Mouse (Mus musculus): ENCODE data around the gene Zfp609.

Zfp609 gene

DNA sequence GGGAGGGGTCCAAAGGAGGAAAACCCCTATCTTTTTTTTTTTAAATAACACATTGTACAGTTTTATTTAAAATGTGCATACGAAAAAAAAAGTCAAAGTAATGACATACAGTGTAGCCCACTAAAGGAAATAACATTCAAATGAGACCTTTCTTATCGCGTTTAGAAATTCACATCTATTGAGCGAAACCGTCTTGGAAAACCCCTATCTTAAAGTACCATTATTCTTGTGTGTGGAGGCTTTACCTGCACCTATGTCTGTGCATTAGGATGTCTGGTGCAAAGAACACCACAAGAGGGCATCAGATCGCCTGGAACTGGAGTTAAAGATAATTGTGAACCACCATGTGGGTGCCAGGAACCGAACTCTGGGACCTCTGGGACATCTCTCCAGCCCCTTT lies 53.6 kb downstream of the Zfp609 start:
- in situ Hi-C loops (cut with MboI, MseI): loop anchor here in 1 of 2 experiments (5.0 kb wide), 1 partner anchor 34 kb away; no protein-coding TSS in a partner anchor

- in situ Hi-C loops (cut with MboI, MseI): loop anchor here in 1 of 2 experiments (5.0 kb wide), 1 partner anchor 36 kb away; no protein-coding TSS in a partner anchor
Observed at GRCm38 (mm10) chr9:65771011-65771664, 56.2 kb downstream of the Zfp609 start.

- in situ Hi-C loops (cut with MboI, MseI): loop anchor here in 1 of 2 experiments (5.0 kb wide), 1 partner anchor 100 kb away; no protein-coding TSS in a partner anchor
Observed at GRCm38 (mm10) chr9:65762728-65763127, 64.6 kb downstream of the Zfp609 start.

DNA sequence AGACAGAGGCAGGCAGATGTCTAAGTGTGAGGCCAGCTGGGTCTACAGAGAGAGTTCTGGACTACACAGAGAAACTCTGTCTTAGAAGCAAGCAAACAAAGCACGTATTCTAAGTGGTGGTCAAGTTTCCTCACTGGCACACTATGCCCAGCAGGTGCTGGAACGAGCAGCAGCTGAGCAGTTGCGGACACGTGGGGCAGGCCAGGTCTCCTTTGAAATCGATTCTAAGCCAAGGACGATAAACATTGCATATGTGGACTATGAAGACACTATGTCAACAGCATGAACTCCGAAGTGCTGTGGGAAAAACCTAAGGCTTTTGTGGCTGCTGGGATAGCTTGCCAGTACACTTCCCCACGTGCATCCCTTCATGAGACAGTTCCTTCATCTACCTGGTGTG lies 67.4 kb downstream of the Zfp609 start:
- in situ Hi-C loops (cut with MboI, MseI): loop anchor here (5.0 kb wide), 2 partner anchors 87 to 102 kb away; no protein-coding TSS in a partner anchor

- in situ Hi-C loops (cut with MboI, MseI): loop anchor here in 1 of 2 experiments (5.0 kb wide), 1 partner anchor 88 kb away; no protein-coding TSS in a partner anchor
Observed at GRCm38 (mm10) chr9:65759256-65759655, 68.1 kb downstream of the Zfp609 start.

DNA sequence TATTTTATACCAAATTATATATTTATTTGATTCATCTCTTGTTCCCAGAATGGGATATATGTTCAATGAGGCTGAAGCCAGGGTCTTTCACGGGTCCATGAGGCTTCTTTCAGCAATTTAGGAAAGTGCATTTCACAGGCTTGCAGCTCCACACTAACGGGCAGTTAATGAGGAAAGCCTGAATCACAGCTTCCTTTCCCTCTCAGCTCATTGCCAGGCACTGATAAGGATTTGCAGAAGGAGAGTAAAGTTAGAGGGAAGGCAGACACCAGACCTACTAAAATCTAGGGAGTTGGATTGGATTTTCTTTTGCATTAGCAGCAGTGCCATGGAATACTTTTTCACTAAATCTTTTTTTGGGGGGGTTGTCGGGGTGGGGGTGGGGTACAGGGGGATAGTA lies 69.5 kb downstream of the Zfp609 start:
- in situ Hi-C loops (cut with MboI, MseI): loop anchor here in 1 of 2 experiments (5.0 kb wide), 1 partner anchor 89 kb away; no protein-coding TSS in a partner anchor

DNA sequence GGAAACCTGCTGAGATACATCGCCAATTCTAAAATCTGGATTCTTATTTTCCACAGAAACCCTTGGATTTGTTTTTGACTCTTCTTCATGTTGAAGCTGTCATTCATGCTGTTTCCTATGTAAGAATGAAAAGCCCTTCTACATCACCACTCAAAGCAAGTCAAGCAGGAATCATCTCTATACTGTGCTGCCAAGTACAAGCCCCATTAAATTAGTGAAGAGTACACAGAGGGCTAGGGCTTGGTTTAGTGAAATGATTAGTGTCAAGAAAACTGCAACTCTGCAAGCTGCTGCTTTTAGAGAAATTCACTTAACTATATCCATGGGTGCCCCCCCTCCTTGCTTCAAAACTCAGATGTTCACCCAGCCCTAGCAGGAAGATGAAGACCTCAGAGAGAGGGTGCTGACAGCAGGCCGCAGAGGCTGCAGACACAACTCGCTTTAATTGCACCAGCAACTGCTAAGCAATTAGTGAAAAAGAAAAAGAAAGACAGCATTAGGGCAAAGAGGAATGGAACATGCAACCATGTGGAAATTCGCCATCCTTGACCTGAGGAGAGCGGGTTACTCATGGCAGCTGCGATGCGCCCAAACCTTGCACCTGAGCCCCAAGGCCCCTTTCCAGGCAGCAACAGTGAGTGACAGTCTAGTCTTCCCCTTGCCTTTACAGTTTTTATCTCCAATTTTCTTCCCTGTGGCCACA lies 71.5 kb downstream of the Zfp609 start:
- in situ Hi-C loops (cut with MboI, MseI): loop anchor here in 1 of 2 experiments (5.0 kb wide), 1 partner anchor 91 kb away; no protein-coding TSS in a partner anchor

DNA sequence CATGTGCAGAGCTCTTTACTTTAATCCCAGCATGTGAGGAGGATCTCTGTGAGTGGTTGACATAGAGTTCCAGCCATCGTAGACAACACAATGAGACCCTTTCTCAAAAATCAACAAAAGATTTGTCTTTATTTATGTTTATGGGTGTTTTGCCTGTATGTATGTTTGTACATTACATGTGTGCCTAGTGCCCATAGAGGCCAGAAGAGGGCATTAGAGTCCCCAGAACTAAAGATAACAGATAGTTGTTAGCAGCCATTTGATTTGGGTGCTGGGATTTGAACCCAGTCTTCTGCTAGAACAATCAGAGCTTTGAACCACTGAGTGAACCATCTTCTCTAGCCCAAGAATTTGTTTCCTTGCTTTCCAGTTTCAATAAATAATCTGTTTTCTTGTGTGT lies 72.2 kb downstream of the Zfp609 start:
- in situ Hi-C loops (cut with MboI, MseI): loop anchor here in 1 of 2 experiments (5.0 kb wide), 1 partner anchor 92 kb away; no protein-coding TSS in a partner anchor

DNA sequence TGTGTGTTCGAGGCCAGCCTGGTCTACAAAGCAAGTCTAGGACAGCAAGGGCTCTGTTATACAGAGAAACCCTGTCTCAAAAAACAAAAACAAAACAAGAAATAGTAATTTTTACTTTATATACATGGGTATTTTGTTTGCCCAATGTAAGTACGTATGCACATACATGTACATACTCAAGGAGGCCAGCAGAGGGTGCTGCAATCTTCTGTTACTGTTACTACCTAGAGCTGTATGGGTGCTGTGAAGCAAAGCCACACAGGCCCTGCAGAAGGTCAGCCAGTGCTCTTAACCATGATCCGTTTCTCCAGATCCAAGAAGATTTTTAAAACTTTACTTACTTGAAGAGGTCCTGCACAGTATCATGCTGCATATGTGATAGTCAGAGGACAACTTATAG lies 74.7 kb downstream of the Zfp609 start:
- in situ Hi-C loops (cut with MboI, MseI): no loop called here

DNA sequence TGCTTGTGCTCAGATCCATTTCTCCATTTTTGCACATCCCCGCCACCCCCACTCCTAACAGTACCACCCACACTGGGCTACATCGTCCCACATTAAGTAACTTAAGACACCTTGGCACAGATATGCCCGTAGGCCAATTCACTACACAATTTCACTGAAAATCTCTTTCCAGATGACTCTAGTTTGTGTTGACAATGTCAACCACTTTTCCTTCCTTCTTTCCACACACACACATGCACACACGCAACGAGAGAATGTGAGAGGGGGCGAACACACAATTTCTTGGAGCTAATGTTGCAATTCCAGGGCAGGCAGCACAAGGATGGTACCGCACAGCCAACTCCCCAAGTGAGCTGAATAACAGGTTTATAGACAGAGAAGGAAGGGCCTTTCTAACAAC lies 75.5 kb downstream of the Zfp609 start:
- in situ Hi-C loops (cut with MboI, MseI): no loop called here

- in situ Hi-C loops (cut with MboI, MseI): no loop called here
Observed at GRCm38 (mm10) chr9:65748102-65748501, 79.3 kb downstream of the Zfp609 start.

DNA sequence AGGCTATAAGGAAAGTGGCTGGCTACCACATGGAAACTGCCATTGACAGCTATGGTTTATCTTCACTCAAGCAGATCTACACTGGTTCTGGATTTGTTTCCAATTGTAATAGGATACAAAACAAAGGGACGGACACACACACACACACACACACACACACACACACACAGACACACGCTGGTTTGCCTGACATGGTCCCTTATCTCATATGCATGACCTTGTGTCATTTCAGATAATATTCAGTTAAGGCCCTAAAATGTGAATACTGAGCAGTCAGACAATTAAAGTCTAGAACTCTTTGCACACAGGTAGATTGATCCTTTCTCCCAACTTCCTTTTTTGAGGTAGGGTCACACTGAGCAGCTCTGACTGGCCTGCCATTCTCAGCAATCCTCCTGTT lies 80.9 kb downstream of the Zfp609 start:
- in situ Hi-C loops (cut with MboI, MseI): no loop called here

- in situ Hi-C loops (cut with MboI, MseI): no loop called here
Observed at GRCm38 (mm10) chr9:65745456-65745855, 81.9 kb downstream of the Zfp609 start.

DNA sequence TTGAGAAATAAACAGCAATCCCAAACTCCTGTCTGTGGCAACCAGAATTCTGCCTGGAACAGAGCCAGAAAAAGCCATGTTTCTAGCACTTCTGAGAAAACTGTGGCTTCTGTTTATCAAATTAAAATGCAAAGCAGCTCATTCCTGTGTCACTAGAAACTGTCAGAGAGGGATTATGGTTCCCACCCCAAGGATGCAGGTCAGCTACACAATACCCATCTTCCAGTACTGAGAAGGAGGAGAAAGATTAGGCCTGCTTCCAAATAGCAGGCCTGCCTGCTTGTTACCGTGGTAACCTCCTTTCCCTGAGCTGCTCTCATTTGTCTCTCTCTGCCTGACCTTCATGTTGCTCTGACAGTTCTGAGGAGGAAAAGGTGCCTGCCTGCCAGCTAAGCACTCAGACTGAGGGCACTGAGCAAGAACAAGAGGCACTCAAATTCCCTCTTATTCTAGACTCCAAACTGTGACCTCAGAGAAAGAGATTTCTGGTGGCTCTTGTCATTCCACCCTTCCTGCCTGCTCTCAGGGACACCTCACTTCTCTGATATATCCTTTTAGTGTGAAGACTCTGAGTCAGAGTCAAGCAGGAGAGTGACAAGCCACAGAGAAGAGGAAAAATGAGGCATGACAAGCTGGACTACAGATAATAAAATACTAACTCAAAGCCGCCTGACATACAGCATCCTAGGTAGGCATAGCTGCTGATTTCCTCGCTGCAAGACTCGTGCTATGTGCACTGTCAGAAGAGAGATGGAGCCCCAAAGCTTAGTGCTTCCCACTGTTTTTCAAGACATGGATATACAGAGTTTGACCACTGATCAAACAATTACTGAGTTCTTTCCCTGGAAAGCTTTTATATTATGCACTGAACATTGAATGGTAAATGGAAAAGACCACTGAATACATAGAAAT lies 82.9 kb downstream of the Zfp609 start:
- in situ Hi-C loops (cut with MboI, MseI): no loop called here

DNA sequence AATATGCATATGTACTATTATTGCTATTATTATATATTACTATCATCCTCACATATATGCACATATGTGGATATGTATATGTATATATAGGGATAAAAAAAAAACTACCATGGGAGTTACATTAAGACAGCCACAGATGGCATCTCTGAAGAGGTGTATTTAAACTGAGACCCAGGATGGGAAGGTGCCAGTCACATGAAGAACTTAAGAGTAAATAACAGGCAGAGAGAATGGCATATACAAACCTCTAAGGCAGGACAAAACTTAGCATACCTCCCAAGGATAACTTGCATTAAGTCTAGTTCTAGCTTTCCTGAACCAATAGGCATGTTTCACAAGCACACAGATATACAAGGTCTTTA lies 83.6 kb downstream of the Zfp609 start:
- in situ Hi-C loops (cut with MboI, MseI): no loop called here

- in situ Hi-C loops (cut with MboI, MseI): no loop called here
Observed at GRCm38 (mm10) chr9:65743322-65743721, 84.0 kb downstream of the Zfp609 start.

DNA sequence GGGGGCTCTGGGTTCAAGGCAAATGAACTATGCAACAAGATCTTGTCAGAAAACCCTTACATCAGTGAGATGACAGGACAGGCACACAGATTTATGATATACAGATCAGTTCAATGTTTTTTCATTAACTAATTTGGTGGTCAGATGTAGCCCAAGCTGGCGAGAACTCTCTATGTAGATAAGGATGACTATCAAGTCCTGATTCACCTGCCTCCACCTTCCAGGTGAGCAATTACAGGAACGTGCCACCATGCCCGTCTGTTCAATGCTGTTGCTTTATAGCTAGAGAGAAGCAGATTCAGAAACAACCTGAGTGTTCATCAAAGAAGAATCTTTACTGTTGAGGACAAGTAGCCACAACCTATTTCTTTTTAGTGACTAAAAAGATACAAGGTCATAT lies 84.6 kb downstream of the Zfp609 start:
- in situ Hi-C loops (cut with MboI, MseI): no loop called here

DNA sequence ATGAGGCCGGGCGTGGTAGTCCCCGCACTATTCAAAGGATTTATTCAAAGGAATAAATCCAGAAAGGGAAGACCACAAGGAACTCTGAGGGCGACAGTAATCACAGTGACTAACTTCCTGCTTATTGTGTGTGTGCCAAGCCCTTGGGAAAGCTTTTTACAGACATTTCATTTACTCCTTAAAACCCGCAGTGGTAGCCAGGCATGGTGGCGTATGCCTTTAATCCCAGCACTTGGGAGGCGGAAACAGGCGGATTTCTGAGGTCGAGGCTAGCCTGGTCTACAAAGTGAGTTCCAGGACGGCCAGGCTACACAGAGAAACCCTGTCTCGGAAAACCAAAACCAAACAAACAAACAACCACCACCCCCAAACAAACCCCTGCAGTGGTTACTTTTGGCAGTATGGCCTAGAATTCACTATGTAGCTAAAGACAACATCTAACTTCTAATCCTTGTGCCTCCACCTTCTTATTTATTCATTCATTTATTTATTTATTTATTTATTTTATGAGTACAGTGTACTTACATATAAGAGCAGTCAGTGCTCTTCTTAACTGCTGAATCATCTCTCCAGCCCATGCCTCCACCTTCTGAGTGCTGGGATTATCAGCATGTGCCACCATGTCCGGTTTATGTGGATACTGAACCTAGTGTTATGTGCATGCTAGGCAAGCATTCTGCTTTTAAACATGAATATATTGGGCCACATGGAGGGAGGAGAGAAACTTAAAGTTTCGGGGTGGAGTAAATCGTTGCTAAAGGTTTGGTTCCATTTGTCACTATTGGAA lies 86.1 kb downstream of the Zfp609 start:
- in situ Hi-C loops (cut with MboI, MseI): no loop called here

DNA sequence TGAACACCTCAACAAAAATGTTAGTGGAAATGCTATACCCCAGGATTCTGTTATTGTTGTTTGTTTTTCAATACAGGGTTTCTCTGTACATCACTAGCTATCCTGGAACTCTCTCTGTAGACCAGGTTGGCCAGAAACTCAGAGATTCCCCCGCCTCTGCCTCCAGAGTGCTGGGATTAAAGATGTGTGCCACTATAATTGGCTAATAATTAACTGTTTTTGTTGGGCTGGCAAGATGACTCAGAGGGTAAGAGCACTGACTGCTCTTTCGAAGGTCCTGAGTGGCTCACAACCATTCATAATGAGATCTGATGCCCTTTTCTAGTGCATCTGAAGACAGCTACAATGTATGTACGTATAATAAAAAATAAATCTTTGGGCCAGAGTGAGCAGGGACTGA lies 92.4 kb downstream of the Zfp609 start:
- in situ Hi-C loops (cut with MboI, MseI): loop anchor here in 1 of 2 experiments (5.0 kb wide), 1 partner anchor 477 kb away; no protein-coding TSS in a partner anchor

GRCm38 (mm10) chr9:65728588-65728987 lies 98.8 kb downstream of the Zfp609 start:
- in situ Hi-C loops (cut with MboI, MseI): no loop called here

- in situ Hi-C loops (cut with MboI, MseI): no loop called here
Observed at GRCm38 (mm10) chr9:65727491-65727890, 99.9 kb downstream of the Zfp609 start.
